ENCODE assay signal across 32 mouse cellular contexts in genomic region chr2:43962466-43962865, GRCm38 (mm10).
DNase-seq lines count a peak whose midpoint lies in the region; ATAC-seq and TF ChIP-seq lines count a peak whose summit lies in the region.
"Had no signal": no experiment of that assay in that cellular context is flagged by ENCODE, and none has a peak within 500 bp of the region (broad histone marks: within the 10 kb centered on the region; RNA-seq: fewer than 3 reads in every experiment).

No protein-coding gene starts in this region.

- POLR2A ChIA-PET in Patski (lab: Charles Lee): interaction anchor here (0.6 kb wide), 1 partner anchor 1148 kb away, joined by 4 read pairs; no protein-coding TSS in a partner anchor

- H3K27ac ChIP-seq in lung, embryonic 14.5 days (ENCODE audit: low read depth): no peak overlapping the region
- H3K27ac ChIP-seq in liver, embryonic 11.5 days (ENCODE audit: low read depth, low read length): no peak overlapping the region
- H3K27ac ChIP-seq: embryonic facial prominence, embryonic 10.5 days; embryonic facial prominence, embryonic 13.5 days; heart, embryonic 15.5 days; hindbrain, embryonic 10.5 days; hindbrain, embryonic 13.5 days had no signal

- H3K9me3 ChIP-seq in lung, embryonic 14.5 days (ENCODE audit: low read depth, low read length): no peaks in the 10 kb centered on the region
- no peaks in the 10 kb centered on the region for H3K9me3 ChIP-seq in liver, embryonic 11.5 days (ENCODE audit: control insufficient read depth, low read length)
- H3K9me3 ChIP-seq: embryonic facial prominence, embryonic 10.5 days; embryonic facial prominence, embryonic 13.5 days; heart, embryonic 12.5 days; heart, embryonic 15.5 days; hindbrain, embryonic 10.5 days; hindbrain, embryonic 13.5 days had no signal

- WGBS in lung, embryonic 14.5 days: 36% methylated on average over 5 of the region's 5 CpGs
- WGBS in lung, adult 2 months: 57% methylated on average over 5 of the region's 5 CpGs
- 66% methylated on average over 5 of the region's 5 CpGs for WGBS in liver, embryonic 11.5 days

- no peaks in the 10 kb centered on the region for H3K36me3 ChIP-seq in lung, embryonic 14.5 days (ENCODE audit: insufficient read depth)
- H3K36me3 ChIP-seq in liver, embryonic 11.5 days (ENCODE audit: control insufficient read depth, insufficient read depth, low read length): no peaks in the 10 kb centered on the region
- H3K36me3 ChIP-seq: embryonic facial prominence, embryonic 10.5 days; embryonic facial prominence, embryonic 13.5 days; heart, embryonic 12.5 days; heart, embryonic 15.5 days; hindbrain, embryonic 10.5 days; hindbrain, embryonic 13.5 days had no signal

- H3K4me3 ChIP-seq in lung, embryonic 14.5 days (ENCODE audit: low read depth, low read length): no peak overlapping the region
- no peak overlapping the region for H3K4me3 ChIP-seq in lung, adult 2 months (replicated peaks; ENCODE audit: extremely low read depth, low read depth, low read length)
- H3K4me3 ChIP-seq in liver, embryonic 11.5 days (ENCODE audit: low read depth, low read length): no peak overlapping the region
- H3K4me3 ChIP-seq: embryonic facial prominence, embryonic 10.5 days; embryonic facial prominence, embryonic 13.5 days; erythroblast, embryonic 14.5 days; heart, embryonic 12.5 days; heart, embryonic 15.5 days; hindbrain, embryonic 10.5 days; hindbrain, embryonic 13.5 days had no signal

- CTCF ChIA-PET in Patski (lab: Charles Lee): no interaction called here

- no peaks in the 10 kb centered on the region for H3K27me3 ChIP-seq in lung, embryonic 14.5 days (ENCODE audit: insufficient read depth, low read length)
- peaks cover 27% of the 10 kb centered on the region for H3K27me3 ChIP-seq in Patski
- no peaks in the 10 kb centered on the region for H3K27me3 ChIP-seq in liver, embryonic 11.5 days (replicated peaks; ENCODE audit: control insufficient read depth, insufficient read depth, low read length)
- H3K27me3 ChIP-seq: embryonic facial prominence, embryonic 13.5 days; heart, embryonic 12.5 days; heart, embryonic 15.5 days; hindbrain, embryonic 13.5 days had no signal

- in situ Hi-C loops in Patski (cut with MboI; ENCODE audit: low pct_unique_long_range_greater_than_20kb): no loop called here

- no peak for TF ChIP-seq CTCF in lung, embryonic 14.5 days (IDR thresholded peaks at IDR 0.05; ENCODE audit: low read depth)
- no peak for TF ChIP-seq CTCF in lung, adult 2 months (IDR thresholded peaks at IDR 0.05; ENCODE audit: insufficient read depth, low read length)
- no peak for TF ChIP-seq CTCF in Patski (IDR thresholded peaks at IDR 0.05)

- peak; percentile 17 for DNase-seq in lung, embryonic 14.5 days
- no peak for DNase-seq in lung, adult 2 months
- DNase-seq in Patski (ENCODE audit: low read depth, low spot score): no peak
- DNase-seq in gonadal fat pad, adult 2 months (ENCODE audit: low read depth): peak; percentile 9
- no peak for DNase-seq in liver, embryonic 11.5 days (ENCODE audit: low spot score)
- DNase-seq: adrenal gland, adult 8-10 months; adrenal gland, postnatal 25 days; cerebellum, adult 11-12 months; cerebellum, adult 8-10 months; cerebellum, postnatal 10 days; cerebellum, postnatal 36 days; embryo, embryonic 11 days; forebrain, postnatal 0 days; gastrocnemius, postnatal 10 days; gastrocnemius, postnatal 36 days; heart, adult 11 months; heart, postnatal 10 days; heart, postnatal 36 days had no signal

- TF ChIP-seq POLR2A in lung, adult 2 months (IDR thresholded peaks at IDR 0.05; ENCODE audit: borderline replicate concordance, extremely low read depth, low read depth, low read length): no peak

- no peak for ATAC-seq in lung, embryonic 14.5 days (ENCODE audit: insufficient read depth)
- peak; percentile 51 for ATAC-seq in Patski
- no peak for ATAC-seq in liver, embryonic 11.5 days (replicated peaks; ENCODE audit: low FRiP score)
- ATAC-seq in monocyte, adult 5-6 weeks (replicated peaks; ENCODE audit: insufficient number of reproducible peaks, low FRiP score, low TSS enrichment, poor library complexity, severe bottlenecking): no peak
- ATAC-seq: activated CD4-positive, CD25-positive, alpha-beta regulatory T cell, adult 4 months; CD4-positive, CD25-positive, alpha-beta regulatory T cell, adult 4 months; forebrain, embryonic 14.5 days; forebrain, postnatal 0 days; hindbrain, embryonic 16.5 days; inflammation-experienced regulatory T-cells, adult 6 months; intestine, embryonic 16.5 days had no signal

- H3K4me2 ChIP-seq in lung, embryonic 14.5 days: no peak overlapping the region
- no peak overlapping the region for H3K4me2 ChIP-seq in liver, embryonic 11.5 days
- H3K4me2 ChIP-seq: embryonic facial prominence, embryonic 13.5 days; heart, embryonic 12.5 days; heart, embryonic 15.5 days; hindbrain, embryonic 13.5 days had no signal

- no peaks in the 10 kb centered on the region for H3K4me1 ChIP-seq in lung, embryonic 14.5 days (ENCODE audit: insufficient read depth)
- no peaks in the 10 kb centered on the region for H3K4me1 ChIP-seq in lung, adult 2 months (ENCODE audit: control insufficient read depth, insufficient read depth, low read length)
- H3K4me1 ChIP-seq in liver, embryonic 11.5 days (replicated peaks; ENCODE audit: control insufficient read depth, insufficient read depth, low read length): no peaks in the 10 kb centered on the region
- H3K4me1 ChIP-seq: embryonic facial prominence, embryonic 10.5 days; embryonic facial prominence, embryonic 13.5 days; heart, embryonic 12.5 days; heart, embryonic 15.5 days; hindbrain, embryonic 10.5 days; hindbrain, embryonic 13.5 days had no signal

- H3K9ac ChIP-seq in lung, embryonic 14.5 days: no peak overlapping the region
- H3K9ac ChIP-seq in liver, embryonic 11.5 days (ENCODE audit: low read depth, low read length): no peak overlapping the region
- H3K9ac ChIP-seq: embryonic facial prominence, embryonic 13.5 days; forebrain, postnatal 0 days; heart, embryonic 12.5 days; heart, embryonic 15.5 days; hindbrain, embryonic 13.5 days had no signal

Comparison
In these comparisons a context has a peak if more than half of its experiments do, and no peak if none do; other contexts are left out.
1. DNase-seq: peak in lung, embryonic 14.5 days (single experiment) and gonadal fat pad, adult 2 months (single experiment); none in lung, adult 2 months (single experiment), Patski (single experiment) and liver, embryonic 11.5 days (single experiment).